Mouse (Mus musculus) lung, postnatal 0 days (tissue): ENCODE measurements at regions not wholly inside any gene's neighbourhood (a gene's known extent, or its start where the extent isn't known, plus 50 kb on each side); places are given as distances from the start of the nearest gene placed in this dataset.

Experiments
- CTCF ChIP-seq: IDR thresholded peaks from 2 replicates; pipeline ENCODE4 v1.5.1; 2016; ENCODE audit warnings: antibody characterized with exemption, mild to moderate bottlenecking
- EP300 ChIP-seq: IDR thresholded peaks from 2 replicates; pipeline ENCODE4 v1.6.1; 2016; ENCODE audit warnings: antibody characterized with exemption, mild to moderate bottlenecking, control low read depth

GRCm38 (mm10) chr12:9921591-9922198 lies 351.8 kb downstream of the Osr1 start:
- TF ChIP-seq EP300, result no peak
- TF ChIP-seq CTCF, result no peak
